Mouse (Mus musculus): ENCODE data around the gene Atpif1. TPM values are rescaled to one million over a fixed set of nuclear protein-coding genes. Genes with fewer than 3 reads are reported as not detected.
A peak's percentile ranks its signal among the peaks of the same experiment; 100 is the strongest.

Gene Atpif1
- polyA plus RNA-seq, 1 experiment from 2014 or later, result 1,313 TPM

DNA sequence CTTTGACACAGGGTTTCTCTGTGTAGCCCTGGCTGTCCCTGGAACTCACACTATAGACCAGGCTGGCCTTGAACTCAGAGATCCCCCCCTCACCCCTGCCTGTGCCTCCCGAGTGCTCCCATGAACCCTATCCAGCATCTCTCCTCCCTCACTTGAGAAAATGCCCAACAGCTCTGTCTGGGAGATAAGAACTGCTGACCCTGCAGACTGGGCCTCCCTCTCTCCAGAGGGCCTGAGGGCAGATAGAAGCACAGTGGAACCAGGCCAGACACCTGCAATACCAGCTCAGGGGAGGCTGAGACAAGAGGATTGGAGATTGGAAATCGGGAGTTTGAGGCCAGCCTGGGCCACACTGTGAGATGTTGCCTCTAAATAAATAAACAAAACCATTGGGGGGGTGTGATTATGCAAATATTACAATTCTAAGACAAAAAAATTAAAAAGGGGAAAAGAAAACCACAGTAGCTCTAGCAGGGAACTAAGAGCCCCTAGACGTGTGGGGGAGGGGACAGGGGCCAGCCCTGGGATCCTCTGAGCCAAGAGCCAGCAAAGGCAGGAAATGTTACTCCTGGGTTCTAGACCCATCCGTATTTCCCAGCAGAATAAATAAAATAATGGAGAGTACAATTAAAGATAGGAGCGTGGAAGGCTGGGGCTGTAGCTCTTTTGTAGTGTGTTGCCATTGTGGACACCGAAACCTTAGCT is 28.3 kb downstream of the Atpif1 start:
- Histone ChIP-seq H3K4me3 (no peak overlapping the region), H3K4me2 (replicated peaks) (no peak overlapping the region), H3K36me3 (no peaks in the 10 kb centered on the region), H3K27ac (no peak overlapping the region), H3K27me3 (replicated peaks) (no peaks in the 10 kb centered on the region), H3K4me1 (peaks cover 5% of the 10 kb centered on the region; the same call in 1 of the 2 replicates), H3K9me3 (no peaks in the 10 kb centered on the region), H3K9ac (no peak overlapping the region)
- no peak for ATAC-seq (ENCODE audit: low FRiP score, low read depth)
- WGBS, result 59% methylated on average over 6 of the region's 6 CpGs

DNA sequence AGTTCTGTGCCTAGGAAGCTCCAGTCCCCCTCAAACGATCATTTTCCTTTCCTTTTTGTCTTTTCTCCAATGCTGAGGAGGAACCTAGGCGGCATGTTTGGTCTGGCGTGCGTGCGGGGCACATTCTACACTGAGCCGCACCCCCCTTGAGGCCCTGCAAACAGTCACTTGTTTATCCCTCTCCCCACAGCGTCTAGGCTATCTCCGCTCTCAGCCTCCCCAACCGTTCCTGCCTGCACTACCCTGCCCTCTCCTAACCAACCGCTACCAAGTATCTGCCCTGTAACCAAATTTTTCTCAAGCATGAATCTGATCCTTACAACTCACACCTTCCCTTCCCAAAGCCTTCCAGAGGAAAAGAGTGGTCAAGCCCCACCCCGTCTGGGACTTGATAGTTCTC is 30.1 kb downstream of the Atpif1 start:
- 85% methylated on average over 11 of the region's 11 CpGs for WGBS
- no peak for ATAC-seq (ENCODE audit: low FRiP score, low read depth)
- no peak overlapping the region for H3K4me3 ChIP-seq

DNA sequence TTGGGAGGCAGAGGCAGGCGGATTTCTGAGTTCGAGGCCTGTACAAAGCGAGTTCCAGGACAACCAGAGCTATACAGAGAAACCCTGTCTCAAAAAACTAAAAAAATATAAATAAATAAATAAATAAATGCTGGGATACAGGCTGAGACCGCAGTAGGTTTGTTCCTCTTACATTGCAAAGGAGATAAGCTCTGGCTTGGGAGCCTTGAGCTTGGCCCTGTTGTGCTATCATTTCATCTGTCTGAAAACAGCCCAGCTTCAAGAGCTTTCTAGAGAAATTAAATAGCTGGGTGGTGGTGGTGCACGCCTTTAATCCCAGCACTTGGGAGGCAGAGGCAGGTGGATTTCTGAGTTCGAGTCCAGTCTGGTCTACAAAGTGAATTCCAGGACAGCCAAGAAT is 31.8 kb downstream of the Atpif1 start:
- Histone ChIP-seq H3K4me1 (no peaks in the 10 kb centered on the region), H3K9ac (no peak overlapping the region), H3K4me2 (replicated peaks) (no peak overlapping the region), H3K36me3 (peaks cover 15% of the 10 kb centered on the region), H3K27ac (no peak overlapping the region), H3K4me3 (no peak overlapping the region), H3K27me3 (replicated peaks) (no peaks in the 10 kb centered on the region), H3K9me3 (no peaks in the 10 kb centered on the region)
- WGBS, result 95% methylated on average over 6 of the region's 6 CpGs
- no peak for ATAC-seq (ENCODE audit: low FRiP score, low read depth)

More for the DNA sequence above, 30.1 kb downstream of the Atpif1 start:
- Histone ChIP-seq H3K27ac (no peak overlapping the region), H3K4me2 (replicated peaks) (no peak overlapping the region), H3K9me3 (no peaks in the 10 kb centered on the region), H3K36me3 (peaks cover 9% of the 10 kb centered on the region; the same call in 1 of the 2 replicates), H3K9ac (no peak overlapping the region), H3K4me1 (peaks cover under 1% of the 10 kb centered on the region; the same call in 1 of the 2 replicates), H3K27me3 (replicated peaks) (no peaks in the 10 kb centered on the region)

DNA sequence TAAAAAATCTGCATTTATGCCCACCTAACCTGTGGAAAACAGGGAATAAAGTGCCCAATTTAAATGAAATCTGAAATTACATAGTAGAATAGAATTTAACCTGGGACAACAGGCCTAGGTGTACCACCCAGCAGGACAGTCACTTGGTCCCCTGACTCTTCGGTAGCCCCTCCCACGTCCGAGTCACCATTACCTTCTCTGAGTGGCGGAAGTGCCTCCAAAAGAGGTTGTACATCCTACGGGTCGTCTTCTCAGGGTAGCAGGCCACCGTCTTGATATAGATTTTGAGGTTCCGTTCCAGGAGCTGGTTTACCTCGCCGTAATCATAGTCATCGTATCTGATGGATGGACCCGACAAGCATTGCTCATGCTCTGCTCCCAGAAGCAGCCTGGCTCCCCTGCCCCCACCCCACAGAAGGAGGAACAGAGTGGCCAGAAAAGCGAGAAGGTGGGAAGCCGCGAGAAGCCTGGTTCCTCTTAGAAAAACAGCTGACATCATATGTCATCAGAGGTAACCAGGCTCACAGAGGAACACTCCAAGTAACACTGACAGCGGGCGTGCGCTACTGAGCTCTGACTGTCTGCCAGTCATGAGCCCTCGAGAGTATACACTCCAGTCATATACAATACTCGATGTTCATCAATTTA is 39.1 kb downstream of the Atpif1 start:
- Histone ChIP-seq H3K36me3 (peaks cover 17% of the 10 kb centered on the region), H3K4me2 (replicated peaks) (no peak overlapping the region), H3K4me3 (no peak overlapping the region), H3K27me3 (replicated peaks) (no peaks in the 10 kb centered on the region), H3K9me3 (no peaks in the 10 kb centered on the region), H3K9ac (no peak overlapping the region), H3K4me1 (peaks cover 12% of the 10 kb centered on the region), H3K27ac (no peak overlapping the region)
- ATAC-seq (ENCODE audit: low FRiP score, low read depth), result no peak
- WGBS, result 92% methylated on average over 20 of the region's 20 CpGs

DNA sequence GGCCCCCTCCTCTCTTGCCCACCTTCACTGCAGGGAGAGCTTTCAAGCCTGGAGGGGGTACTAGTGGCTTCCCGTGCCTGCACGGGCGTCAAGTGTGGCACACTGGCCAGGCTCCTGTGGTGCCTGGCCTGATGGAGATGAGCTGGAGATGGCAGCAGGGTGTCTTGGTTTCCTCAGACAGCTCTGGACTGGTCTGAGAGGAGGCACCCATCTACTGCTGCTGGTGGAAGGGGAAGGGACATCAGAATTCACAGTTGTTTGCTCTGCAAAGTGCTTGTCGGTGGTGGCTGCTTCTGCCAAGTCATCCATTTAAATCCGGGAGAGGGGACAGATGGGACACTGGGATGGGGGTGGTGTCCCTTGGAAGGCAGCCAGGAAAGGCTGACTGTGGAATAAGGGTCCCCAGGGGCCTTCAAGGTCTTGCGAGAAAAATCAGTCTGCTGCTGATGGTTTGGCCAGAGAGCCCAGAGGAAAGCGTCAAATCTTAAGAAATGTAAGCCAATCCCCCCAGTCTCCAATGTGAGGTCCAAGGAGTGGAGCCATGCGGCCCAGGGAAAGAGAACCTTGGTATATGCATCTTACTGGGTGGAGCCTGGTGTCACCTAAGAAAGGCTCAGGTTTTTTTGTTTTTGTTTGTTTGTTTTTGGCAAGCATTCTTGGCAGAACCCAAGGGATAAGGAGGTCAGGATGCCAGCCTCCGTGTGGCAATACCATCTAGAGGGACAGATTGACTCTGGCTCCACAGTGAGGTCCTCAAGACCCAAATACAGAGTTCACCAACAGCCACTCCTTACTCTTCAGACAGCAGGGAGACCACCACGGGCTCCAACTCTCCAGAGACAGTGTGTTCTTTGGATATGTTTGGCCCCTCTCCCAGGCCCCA is 41.0 kb downstream of the Atpif1 start:
- no peaks in the 10 kb centered on the region for H3K9me3 ChIP-seq
- H3K27me3 ChIP-seq (replicated peaks), result no peaks in the 10 kb centered on the region
- ATAC-seq (ENCODE audit: low FRiP score, low read depth), result no peak
- H3K4me1 ChIP-seq, result peaks cover 12% of the 10 kb centered on the region
- H3K36me3 ChIP-seq, result peaks cover 3% of the 10 kb centered on the region; the same call in 1 of the 2 replicates
- H3K4me3 ChIP-seq, result no peak overlapping the region
- H3K4me2 ChIP-seq (replicated peaks), result no peak overlapping the region
- no peak overlapping the region for H3K9ac ChIP-seq
- 0 out of 2 replicates have a peak overlapping the region, but pooled peaks have one; percentile 15 for H3K27ac ChIP-seq
- WGBS, result 66% methylated on average over 10 of the region's 10 CpGs

DNA sequence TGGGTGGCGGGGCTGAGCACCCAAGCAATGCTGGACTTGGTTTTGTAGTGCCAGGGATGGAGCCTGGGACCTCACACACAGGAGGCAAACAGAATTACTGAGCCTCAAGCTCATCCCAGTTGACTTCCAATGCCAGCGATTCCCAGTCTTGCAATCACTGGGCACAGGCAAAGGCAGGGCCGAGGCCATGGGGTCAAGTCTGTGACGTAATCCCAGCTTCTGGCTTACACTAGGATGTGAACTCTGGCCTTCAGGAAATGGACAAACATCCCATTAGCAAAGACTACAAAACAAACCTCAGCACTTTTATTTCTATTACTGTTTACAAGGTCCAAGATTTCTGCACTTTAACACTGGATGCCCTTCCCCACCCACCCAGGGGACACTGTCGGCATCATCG is 41.7 kb downstream of the Atpif1 start:
- H3K9ac ChIP-seq, result no peak overlapping the region
- WGBS, result 87% methylated on average over 6 of the region's 6 CpGs
- H3K4me1 ChIP-seq, result peaks cover 12% of the 10 kb centered on the region
- no peaks in the 10 kb centered on the region for H3K27me3 ChIP-seq (replicated peaks)
- no peak overlapping the region for H3K4me2 ChIP-seq (replicated peaks)
- no peak for ATAC-seq (ENCODE audit: low FRiP score, low read depth)
- no peak overlapping the region for H3K4me3 ChIP-seq
- H3K27ac ChIP-seq, result 0 out of 2 replicates have a peak overlapping the region, but pooled peaks have one; percentile 15
- 0 out of 2 replicates have a peak, but pooled peaks cover 2% of the 10 kb centered on the region for H3K36me3 ChIP-seq
- H3K9me3 ChIP-seq, result no peaks in the 10 kb centered on the region

DNA sequence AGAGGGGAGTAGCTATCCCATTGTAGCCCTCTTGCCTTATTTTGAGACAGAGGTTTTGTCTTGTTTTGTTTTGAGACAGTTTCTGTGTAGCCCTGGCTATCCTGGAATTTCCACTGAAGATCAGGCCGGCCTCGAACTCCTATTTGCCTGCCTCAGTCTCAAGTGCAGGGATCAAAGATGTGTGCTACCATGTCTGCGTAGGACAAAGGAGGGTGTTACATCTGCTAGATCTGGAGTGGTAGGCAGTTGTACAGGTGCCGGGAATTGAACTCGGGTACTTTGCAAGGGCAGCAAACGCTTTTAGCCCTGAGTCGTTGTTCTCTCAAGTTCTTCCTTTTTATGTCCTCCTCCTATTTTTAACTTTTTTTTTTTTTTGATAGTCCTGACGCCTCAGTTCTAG is 42.4 kb downstream of the Atpif1 start:
- Histone ChIP-seq H3K27me3 (replicated peaks) (no peaks in the 10 kb centered on the region), H3K36me3 (0 out of 2 replicates have a peak, but pooled peaks cover 2% of the 10 kb centered on the region), H3K4me2 (replicated peaks) (no peak overlapping the region), H3K9me3 (no peaks in the 10 kb centered on the region), H3K9ac (no peak overlapping the region), H3K27ac (no peak overlapping the region), H3K4me3 (no peak overlapping the region), H3K4me1 (peaks cover 12% of the 10 kb centered on the region)
- no peak for ATAC-seq (ENCODE audit: low FRiP score, low read depth)
- 93% methylated on average over 8 of the region's 8 CpGs for WGBS

DNA sequence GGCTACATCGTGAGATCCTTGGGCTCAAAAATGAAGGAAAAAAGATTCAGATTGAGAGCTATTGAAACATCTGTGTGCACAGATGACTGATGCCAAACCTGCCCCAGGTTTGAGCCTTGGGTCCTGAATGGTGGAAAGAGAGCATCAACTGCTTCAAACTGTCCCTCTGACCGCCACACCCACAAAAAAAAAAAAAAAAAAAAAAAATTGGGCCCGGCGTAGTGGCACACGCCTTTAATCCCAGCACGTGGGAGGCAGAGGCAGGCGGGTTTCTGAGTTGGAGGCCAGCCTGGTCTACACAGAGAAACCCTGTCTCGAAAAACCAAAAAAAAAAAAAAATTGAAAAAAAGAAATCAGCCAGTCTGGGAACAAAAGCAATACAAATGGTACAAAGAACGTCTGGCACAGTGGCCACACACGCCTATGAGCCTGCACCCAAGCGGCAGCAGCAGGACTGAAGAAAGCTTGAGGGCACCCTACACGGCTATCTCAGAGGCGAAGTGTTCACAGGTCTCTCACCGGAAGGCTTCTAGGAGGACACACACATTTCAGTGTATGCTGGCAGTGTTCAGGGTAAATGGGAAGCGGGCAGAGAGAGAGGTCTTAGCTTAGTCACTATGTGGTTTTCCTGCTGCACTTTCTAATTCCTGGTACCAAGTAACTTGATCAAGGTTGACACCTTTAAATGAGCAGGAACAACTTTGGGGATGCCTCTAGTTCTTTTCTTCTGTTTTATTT is 43.0 kb downstream of the Atpif1 start:
- H3K27ac ChIP-seq, result no peak overlapping the region
- H3K4me1 ChIP-seq, result peaks cover 12% of the 10 kb centered on the region

DNA sequence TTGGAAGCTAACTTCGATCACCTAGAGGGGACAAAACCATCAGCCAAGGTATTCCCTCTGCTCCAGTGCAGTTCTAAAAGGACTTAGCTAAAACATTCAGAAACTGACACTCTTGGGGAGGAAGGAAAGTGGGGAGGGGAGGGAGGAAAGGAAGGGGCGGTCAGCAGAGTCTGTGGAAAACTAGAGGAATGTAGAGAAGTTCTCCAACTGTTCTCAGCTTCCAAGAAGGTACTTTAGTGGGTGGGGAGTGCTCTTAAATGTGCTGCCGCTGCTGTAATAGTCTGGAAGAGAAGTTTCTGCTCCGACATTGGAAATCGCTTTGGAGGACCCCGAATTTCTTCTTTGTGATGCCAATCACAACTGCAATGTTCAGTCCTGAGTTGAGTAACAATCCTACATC is 44.5 kb downstream of the Atpif1 start:
- peaks cover 12% of the 10 kb centered on the region for H3K4me1 ChIP-seq
- no peak overlapping the region for H3K27ac ChIP-seq
- WGBS, result 82% methylated on average over 6 of the region's 6 CpGs
- no peak overlapping the region for H3K4me3 ChIP-seq
- H3K36me3 ChIP-seq, result no peaks in the 10 kb centered on the region
- ATAC-seq (ENCODE audit: low FRiP score, low read depth), result no peak
- H3K4me2 ChIP-seq (replicated peaks), result no peak overlapping the region
- H3K9me3 ChIP-seq, result no peaks in the 10 kb centered on the region
- no peak overlapping the region for H3K9ac ChIP-seq
- H3K27me3 ChIP-seq (replicated peaks), result no peaks in the 10 kb centered on the region

More for the DNA sequence above, 43.0 kb downstream of the Atpif1 start:
- H3K9ac ChIP-seq, result no peak overlapping the region
- H3K36me3 ChIP-seq, result 0 out of 2 replicates have a peak, but pooled peaks cover 2% of the 10 kb centered on the region
- no peaks in the 10 kb centered on the region for H3K9me3 ChIP-seq
- ATAC-seq (ENCODE audit: low FRiP score, low read depth), result no peak
- no peak overlapping the region for H3K4me2 ChIP-seq (replicated peaks)
- no peaks in the 10 kb centered on the region for H3K27me3 ChIP-seq (replicated peaks)
- 93% methylated on average over 15 of the region's 15 CpGs for WGBS
- H3K4me3 ChIP-seq, result no peak overlapping the region

DNA sequence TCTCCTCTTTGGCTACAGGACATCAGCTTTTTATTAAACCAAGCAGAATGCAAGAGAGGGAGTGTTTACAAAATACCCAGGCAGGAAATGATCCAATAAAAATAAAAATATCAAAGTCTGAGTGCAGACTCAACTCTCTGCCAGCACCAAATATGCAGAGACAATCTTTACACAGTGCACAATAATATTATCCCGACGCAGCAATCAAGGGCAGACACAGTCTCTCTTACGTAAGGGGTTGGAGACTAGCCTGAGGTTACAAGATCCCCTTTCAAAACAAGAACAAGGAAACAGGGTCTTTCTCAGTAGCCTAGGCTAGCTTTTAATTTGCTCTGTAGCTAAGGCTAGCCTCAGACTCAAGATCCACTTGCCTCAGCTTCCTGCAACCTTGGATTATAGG is 44.9 kb downstream of the Atpif1 start:
- no peak overlapping the region for H3K4me2 ChIP-seq (replicated peaks)
- H3K9ac ChIP-seq, result no peak overlapping the region
- 94% methylated on average over 3 of the region's 3 CpGs for WGBS
- no peaks in the 10 kb centered on the region for H3K9me3 ChIP-seq
- H3K27ac ChIP-seq, result no peak overlapping the region
- no peak overlapping the region for H3K4me3 ChIP-seq
- no peaks in the 10 kb centered on the region for H3K27me3 ChIP-seq (replicated peaks)
- no peaks in the 10 kb centered on the region for H3K36me3 ChIP-seq
- no peak for ATAC-seq (ENCODE audit: low FRiP score, low read depth)
- H3K4me1 ChIP-seq, result peaks cover 12% of the 10 kb centered on the region

DNA sequence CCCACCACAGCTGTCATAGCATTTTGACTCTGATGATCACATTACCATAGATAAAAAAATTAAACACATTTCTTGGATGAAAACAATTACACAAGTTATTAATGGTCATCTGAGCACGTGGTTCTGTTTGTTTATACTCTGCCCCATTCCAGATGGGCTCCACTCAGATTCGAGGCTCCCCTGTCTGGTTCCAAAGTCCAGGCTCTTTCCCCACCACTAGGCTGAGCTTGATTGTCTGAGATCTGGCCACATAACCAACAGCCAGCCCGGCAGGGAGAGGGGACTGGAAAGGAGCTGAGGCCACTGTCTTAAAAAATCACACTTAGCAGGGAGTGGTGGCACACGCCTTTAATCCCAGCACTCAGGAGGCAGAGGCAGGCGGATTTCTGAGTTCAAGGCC is 48.6 kb downstream of the Atpif1 start:
- Histone ChIP-seq H3K36me3 (no peaks in the 10 kb centered on the region), H3K27me3 (replicated peaks) (no peaks in the 10 kb centered on the region), H3K9me3 (no peaks in the 10 kb centered on the region), H3K9ac (no peak overlapping the region), H3K4me1 (no peaks in the 10 kb centered on the region), H3K4me2 (replicated peaks) (no peak overlapping the region), H3K27ac (no peak overlapping the region), H3K4me3 (no peak overlapping the region)
- WGBS, result 81% methylated on average over 5 of the region's 5 CpGs
- ATAC-seq (ENCODE audit: low FRiP score, low read depth), result no peak
